Mouse (Mus musculus): ENCODE data around the gene Cdc42se2. TPM values are rescaled to one million over a fixed set of nuclear protein-coding genes. Genes with fewer than 3 reads are reported as not detected.

The Cdc42se2 gene
- polyA plus RNA-seq, 1 experiment, result 3.3 TPM

GRCm38 (mm10) chr11:54764026-54764425 is 23.4 kb downstream of the Cdc42se2 start:
- Histone ChIP-seq H3K27me3 (replicated peaks) (no peaks in the 10 kb centered on the region), H3K36me3 (replicated peaks; ENCODE audit: low read length) (no peaks in the 10 kb centered on the region), H3K9me3 (no peaks in the 10 kb centered on the region), H3K4me3 (replicated peaks) (no peak overlapping the region), H3K4me1 (peaks cover 56% of the 10 kb centered on the region)
- TF ChIP-seq GATA1 (IDR thresholded peaks at IDR 0.05; ENCODE audit: borderline replicate concordance, low read length) (no peak), FLI1 (IDR thresholded peaks at IDR 0.05; ENCODE audit: low read length) (no peak)

GRCm38 (mm10) chr11:54762735-54763134 is 24.7 kb downstream of the Cdc42se2 start:
- Histone ChIP-seq H3K36me3 (replicated peaks; ENCODE audit: low read length) (no peaks in the 10 kb centered on the region), H3K27me3 (replicated peaks) (no peaks in the 10 kb centered on the region), H3K4me1 (peaks cover 51% of the 10 kb centered on the region), H3K9me3 (no peaks in the 10 kb centered on the region), H3K4me3 (replicated peaks) (no peak overlapping the region)
- TF ChIP-seq GATA1 (IDR thresholded peaks at IDR 0.05; ENCODE audit: borderline replicate concordance, low read length), result no peak
- no peak for TF ChIP-seq FLI1 (IDR thresholded peaks at IDR 0.05; ENCODE audit: low read length)

GRCm38 (mm10) chr11:54757993-54758392 is 29.5 kb downstream of the Cdc42se2 start:
- Histone ChIP-seq H3K27me3 (replicated peaks) (no peaks in the 10 kb centered on the region), H3K36me3 (replicated peaks; ENCODE audit: low read length) (peaks cover 29% of the 10 kb centered on the region), H3K9me3 (no peaks in the 10 kb centered on the region), H3K4me1 (peaks cover 50% of the 10 kb centered on the region), H3K4me3 (replicated peaks) (no peak overlapping the region)
- TF ChIP-seq FLI1 (IDR thresholded peaks at IDR 0.05; ENCODE audit: low read length) (no peak), GATA1 (IDR thresholded peaks at IDR 0.05; ENCODE audit: borderline replicate concordance, low read length) (no peak)

GRCm38 (mm10) chr11:54755148-54755664 is 32.3 kb downstream of the Cdc42se2 start:
- H3K36me3 ChIP-seq (replicated peaks; ENCODE audit: low read length), result peaks cover 39% of the 10 kb centered on the region
- no peaks in the 10 kb centered on the region for H3K27me3 ChIP-seq (replicated peaks)
- peaks cover 43% of the 10 kb centered on the region for H3K4me1 ChIP-seq
- H3K4me3 ChIP-seq (replicated peaks), result no peak overlapping the region
- TF ChIP-seq FLI1 (IDR thresholded peaks at IDR 0.05; ENCODE audit: low read length) (no peak), GATA1 (IDR thresholded peaks at IDR 0.05; ENCODE audit: borderline replicate concordance, low read length) (no peak)
- no peaks in the 10 kb centered on the region for H3K9me3 ChIP-seq

GRCm38 (mm10) chr11:54754301-54755147 is 33.0 kb downstream of the Cdc42se2 start:
- Histone ChIP-seq H3K36me3 (replicated peaks; ENCODE audit: low read length) (peaks cover 41% of the 10 kb centered on the region), H3K4me3 (replicated peaks) (no peak overlapping the region), H3K4me1 (peaks cover 43% of the 10 kb centered on the region), H3K9me3 (no peaks in the 10 kb centered on the region), H3K27me3 (replicated peaks) (no peaks in the 10 kb centered on the region)
- TF ChIP-seq FLI1 (IDR thresholded peaks at IDR 0.05; ENCODE audit: low read length) (no peak), GATA1 (IDR thresholded peaks at IDR 0.05; ENCODE audit: borderline replicate concordance, low read length) (no peak)

DNA sequence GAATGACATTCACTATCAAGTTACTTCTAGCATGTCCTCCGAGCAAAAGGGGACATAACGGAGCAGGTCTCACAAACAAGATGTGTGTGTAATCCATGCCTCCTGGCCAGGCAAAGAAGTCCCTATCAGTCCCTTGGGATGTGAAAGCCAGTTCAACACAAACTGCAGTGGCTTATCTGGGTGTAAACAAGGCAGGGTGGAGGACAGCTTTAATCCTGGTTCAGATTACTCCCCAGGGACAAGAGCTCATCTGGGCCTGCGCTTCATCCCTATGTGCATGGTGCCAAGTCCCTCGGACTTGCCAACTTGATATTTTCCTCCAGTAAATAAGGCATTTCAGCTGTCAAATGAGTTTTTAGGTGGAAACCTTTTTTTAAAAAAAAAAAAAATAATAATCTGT is 36.0 kb downstream of the Cdc42se2 start:
- H3K36me3 ChIP-seq (replicated peaks; ENCODE audit: low read length), result peaks cover 51% of the 10 kb centered on the region
- TF ChIP-seq GATA1 (IDR thresholded peaks at IDR 0.05; ENCODE audit: borderline replicate concordance, low read length) (no peak), FLI1 (IDR thresholded peaks at IDR 0.05; ENCODE audit: low read length) (no peak)

DNA sequence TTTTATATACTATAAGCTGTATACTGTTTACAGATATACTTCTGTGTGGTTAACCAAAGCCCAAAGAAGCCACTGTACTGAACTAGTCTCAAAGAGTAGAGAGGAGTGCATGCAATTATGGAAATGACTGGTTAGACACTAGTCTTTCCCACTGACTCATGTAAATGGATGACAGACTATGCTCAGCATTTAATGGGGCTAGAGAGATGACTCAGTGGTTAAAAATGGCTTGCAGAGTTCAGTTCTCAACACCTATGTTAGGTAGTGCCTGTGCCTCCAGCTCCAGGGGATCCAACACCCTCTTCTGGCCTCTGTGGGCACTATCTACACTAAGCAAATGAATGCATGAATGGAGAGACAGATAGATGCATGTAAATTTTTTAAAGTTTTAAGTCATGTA is 38.6 kb downstream of the Cdc42se2 start:
- Histone ChIP-seq H3K4me1 (peaks cover 28% of the 10 kb centered on the region), H3K27me3 (replicated peaks) (no peaks in the 10 kb centered on the region), H3K9me3 (no peaks in the 10 kb centered on the region), H3K36me3 (replicated peaks; ENCODE audit: low read length) (peaks cover 34% of the 10 kb centered on the region), H3K4me3 (replicated peaks) (no peak overlapping the region)
- TF ChIP-seq FLI1 (IDR thresholded peaks at IDR 0.05; ENCODE audit: low read length), result no peak
- TF ChIP-seq GATA1 (IDR thresholded peaks at IDR 0.05; ENCODE audit: borderline replicate concordance, low read length), result no peak

More for the DNA sequence above, 36.0 kb downstream of the Cdc42se2 start:
- H3K27me3 ChIP-seq (replicated peaks), result no peaks in the 10 kb centered on the region
- no peaks in the 10 kb centered on the region for H3K9me3 ChIP-seq
- no peak overlapping the region for H3K4me3 ChIP-seq (replicated peaks)
- peaks cover 43% of the 10 kb centered on the region for H3K4me1 ChIP-seq

GRCm38 (mm10) chr11:54744231-54744630 is 43.2 kb downstream of the Cdc42se2 start:
- Histone ChIP-seq H3K4me3 (replicated peaks) (no peak overlapping the region), H3K4me1 (peaks cover 19% of the 10 kb centered on the region), H3K27me3 (replicated peaks) (no peaks in the 10 kb centered on the region), H3K9me3 (no peaks in the 10 kb centered on the region), H3K36me3 (replicated peaks; ENCODE audit: low read length) (peaks cover 30% of the 10 kb centered on the region)
- TF ChIP-seq GATA1 (IDR thresholded peaks at IDR 0.05; ENCODE audit: borderline replicate concordance, low read length), result no peak
- TF ChIP-seq FLI1 (IDR thresholded peaks at IDR 0.05; ENCODE audit: low read length), result no peak

- TF ChIP-seq GATA1 (IDR thresholded peaks at IDR 0.05; ENCODE audit: borderline replicate concordance, low read length) (no peak), FLI1 (IDR thresholded peaks at IDR 0.05; ENCODE audit: low read length) (no peak)
- Histone ChIP-seq H3K4me1 (peaks cover 22% of the 10 kb centered on the region), H3K4me3 (replicated peaks) (no peak overlapping the region), H3K27me3 (replicated peaks) (no peaks in the 10 kb centered on the region), H3K36me3 (replicated peaks; ENCODE audit: low read length) (peaks cover 38% of the 10 kb centered on the region), H3K9me3 (no peaks in the 10 kb centered on the region)
Measured at GRCm38 (mm10) chr11:54741330-54741729, 46.1 kb downstream of the Cdc42se2 start.
